Mouse (Mus musculus): ENCODE measurements at regions not wholly inside any gene's neighbourhood (a gene's known extent, or its start where the extent isn't known, plus 50 kb on each side); places are given as distances from the start of the nearest gene placed in this dataset.

- Histone ChIP-seq H3K4me1 (ENCODE audit: control insufficient read depth, insufficient read depth, low read length) (no peaks in the 10 kb centered on the region), H3K27me3 (ENCODE audit: control insufficient read depth, insufficient read depth, low read length) (no peaks in the 10 kb centered on the region), H3K27ac (no peak overlapping the region), H3K36me3 (ENCODE audit: control insufficient read depth, insufficient read depth, low read length) (no peaks in the 10 kb centered on the region), H3K79me2 (replicated peaks; ENCODE audit: control insufficient read depth, insufficient read depth, low read length) (no peaks in the 10 kb centered on the region), H3K4me3 (no peak overlapping the region), H3K9ac (ENCODE audit: low read depth, low read length) (no peak overlapping the region)
- intact Hi-C loops (cut with DNase I): no loop called here
- DNase-seq: no peak
- WGBS: 73% methylated on average over 6 of the region's 6 CpGs
- TF ChIP-seq EP300 (IDR thresholded peaks at IDR 0.05; ENCODE audit: insufficient read depth, low read depth, low read length): no peak
- no peak for TF ChIP-seq CTCF (IDR thresholded peaks at IDR 0.05)
- no peak for TF ChIP-seq POLR2A (IDR thresholded peaks at IDR 0.05; ENCODE audit: insufficient read depth, low read depth, low read length)
Measured at GRCm38 (mm10) chr10:56474951-56475350, 97.8 kb downstream of the Gja1 start.

DNA sequence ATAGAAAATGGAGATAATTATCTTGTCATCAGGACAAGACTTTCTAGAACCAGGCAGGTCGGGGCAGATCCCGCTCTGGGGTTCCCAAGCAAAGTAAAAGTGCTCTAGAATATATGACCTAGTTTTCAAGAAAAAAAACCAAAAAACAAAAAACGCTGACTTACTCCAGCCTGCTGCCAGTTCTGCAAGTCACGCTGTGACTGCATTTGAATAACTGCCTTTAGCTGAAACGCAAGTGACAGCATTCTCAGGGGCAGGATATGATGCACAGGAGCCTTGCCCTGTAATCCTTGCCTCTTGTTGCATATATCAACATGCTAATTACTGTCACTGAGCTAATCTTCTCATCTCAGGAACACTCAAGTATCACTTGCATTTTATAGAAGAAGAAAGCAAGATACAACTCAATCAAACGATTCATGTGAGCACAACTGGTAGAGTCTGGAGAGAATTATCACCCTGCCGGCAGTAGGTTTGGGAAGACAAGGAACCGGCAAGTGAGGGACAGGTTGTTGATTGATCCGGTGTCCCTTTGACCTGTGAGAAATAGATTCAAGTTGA lies 105.1 kb downstream of the Gja1 start:
- DNase-seq: no peak
- H3K4me3 ChIP-seq: no peak overlapping the region

DNA sequence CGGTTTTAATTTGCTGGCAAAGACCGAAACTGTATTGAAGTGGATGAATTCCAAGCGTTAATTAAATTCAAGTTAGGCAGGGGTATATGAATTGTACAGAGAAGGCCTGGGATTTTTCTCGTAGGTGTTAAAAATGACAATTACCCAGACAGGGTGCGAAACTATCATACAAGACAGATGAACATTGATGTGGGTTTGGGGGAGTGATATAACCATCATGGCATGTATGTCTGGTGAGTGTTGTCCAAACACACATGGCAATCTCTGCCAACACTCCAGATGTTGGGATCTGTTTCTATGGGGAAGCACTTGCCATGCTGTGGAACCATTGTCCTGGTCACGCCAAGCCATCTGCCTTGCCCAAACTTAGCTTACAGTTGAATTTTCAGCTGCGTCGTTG lies 107.8 kb downstream of the Gja1 start:
- DNase-seq: no peak
- Histone ChIP-seq H3K27ac (no peak overlapping the region), H3K4me3 (no peak overlapping the region), H3K4me1 (ENCODE audit: control insufficient read depth, insufficient read depth, low read length) (no peaks in the 10 kb centered on the region; the same call in none of the 2 replicates), H3K79me2 (replicated peaks; ENCODE audit: control insufficient read depth, insufficient read depth, low read length) (no peaks in the 10 kb centered on the region), H3K9ac (ENCODE audit: low read depth, low read length) (no peak overlapping the region), H3K36me3 (ENCODE audit: control insufficient read depth, insufficient read depth, low read length) (no peaks in the 10 kb centered on the region), H3K27me3 (ENCODE audit: control insufficient read depth, insufficient read depth, low read length) (no peaks in the 10 kb centered on the region)
- intact Hi-C loops (cut with DNase I): no loop called here
- WGBS: 91% methylated on average over 8 of the region's 8 CpGs
- no peak for TF ChIP-seq EP300 (IDR thresholded peaks at IDR 0.05; ENCODE audit: insufficient read depth, low read depth, low read length)

More for the DNA sequence above, 105.1 kb downstream of the Gja1 start:
- Histone ChIP-seq H3K36me3 (ENCODE audit: control insufficient read depth, insufficient read depth, low read length) (no peaks in the 10 kb centered on the region), H3K9ac (ENCODE audit: low read depth, low read length) (no peak overlapping the region), H3K79me2 (replicated peaks; ENCODE audit: control insufficient read depth, insufficient read depth, low read length) (no peaks in the 10 kb centered on the region), H3K4me1 (ENCODE audit: control insufficient read depth, insufficient read depth, low read length) (no peaks in the 10 kb centered on the region; the same call in none of the 2 replicates), H3K27ac (no peak overlapping the region), H3K27me3 (ENCODE audit: control insufficient read depth, insufficient read depth, low read length) (no peaks in the 10 kb centered on the region)
- no peak for TF ChIP-seq CTCF (IDR thresholded peaks at IDR 0.05)
- TF ChIP-seq EP300 (IDR thresholded peaks at IDR 0.05; ENCODE audit: insufficient read depth, low read depth, low read length): no peak
- TF ChIP-seq POLR2A (IDR thresholded peaks at IDR 0.05; ENCODE audit: insufficient read depth, low read depth, low read length): no peak
- intact Hi-C loops (cut with DNase I): no loop called here
- WGBS: 69% methylated on average over 9 of the region's 9 CpGs

DNA sequence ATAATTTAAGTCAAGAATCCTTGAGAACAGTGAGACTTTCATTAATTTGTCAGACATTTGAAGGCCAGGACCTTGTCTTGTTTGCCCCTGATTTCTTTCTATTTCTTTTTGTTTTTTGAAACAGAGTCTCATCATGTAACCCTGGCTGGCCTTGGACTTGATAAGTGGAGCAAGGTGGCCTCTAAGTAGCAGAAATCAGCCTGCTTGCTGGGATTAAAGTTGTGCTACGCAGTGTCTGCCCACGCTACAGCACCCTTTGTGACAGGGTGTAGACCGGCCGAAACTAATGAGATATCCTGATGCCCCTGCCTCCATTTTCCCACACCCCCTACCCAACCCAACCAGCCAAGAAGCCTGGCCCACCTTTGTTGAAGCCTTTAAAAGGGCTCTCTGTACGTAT lies 108.6 kb downstream of the Gja1 start:
- WGBS: 98% methylated on average over 5 of the region's 5 CpGs

DNA sequence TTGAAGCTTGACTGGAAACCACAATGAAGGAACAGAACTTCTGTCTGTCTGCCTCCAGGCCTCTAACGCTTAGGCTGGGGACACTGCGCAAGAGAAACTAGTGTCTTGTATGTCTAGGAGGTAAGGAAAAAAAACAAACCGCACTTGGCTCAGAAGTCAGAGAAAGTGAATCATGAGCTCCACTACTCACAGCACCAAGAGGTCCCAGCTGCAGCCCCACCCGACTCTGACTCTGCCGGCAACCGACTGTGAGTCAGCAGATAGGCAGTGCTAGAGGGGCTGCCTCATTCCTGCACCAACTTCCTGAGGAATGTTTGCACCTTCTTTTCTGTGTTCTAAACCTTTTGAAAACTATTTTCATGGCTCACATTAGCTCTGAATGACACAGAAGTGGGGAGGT lies 109.5 kb downstream of the Gja1 start:
- Histone ChIP-seq H3K27ac (no peak overlapping the region), H3K4me3 (no peak overlapping the region), H3K27me3 (ENCODE audit: control insufficient read depth, insufficient read depth, low read length) (no peaks in the 10 kb centered on the region), H3K36me3 (ENCODE audit: control insufficient read depth, insufficient read depth, low read length) (no peaks in the 10 kb centered on the region), H3K4me1 (ENCODE audit: control insufficient read depth, insufficient read depth, low read length) (no peaks in the 10 kb centered on the region; the same call in none of the 2 replicates), H3K79me2 (replicated peaks; ENCODE audit: control insufficient read depth, insufficient read depth, low read length) (no peaks in the 10 kb centered on the region), H3K9ac (ENCODE audit: low read depth, low read length) (no peak overlapping the region)
- no peak for TF ChIP-seq CTCF (IDR thresholded peaks at IDR 0.05)
- TF ChIP-seq POLR2A (IDR thresholded peaks at IDR 0.05; ENCODE audit: insufficient read depth, low read depth, low read length): no peak
- no peak for TF ChIP-seq EP300 (IDR thresholded peaks at IDR 0.05; ENCODE audit: insufficient read depth, low read depth, low read length)
- peak; percentile 23 to 33 for DNase-seq
- 27% methylated on average over 6 of the region's 6 CpGs for WGBS
- intact Hi-C loops (cut with DNase I): no loop called here

More for the DNA sequence above, 108.6 kb downstream of the Gja1 start:
- no peak for TF ChIP-seq POLR2A (IDR thresholded peaks at IDR 0.05; ENCODE audit: insufficient read depth, low read depth, low read length)
- no peak for TF ChIP-seq EP300 (IDR thresholded peaks at IDR 0.05; ENCODE audit: insufficient read depth, low read depth, low read length)
- no peak for TF ChIP-seq CTCF (IDR thresholded peaks at IDR 0.05)
- Histone ChIP-seq H3K27me3 (ENCODE audit: control insufficient read depth, insufficient read depth, low read length) (no peaks in the 10 kb centered on the region), H3K79me2 (replicated peaks; ENCODE audit: control insufficient read depth, insufficient read depth, low read length) (no peaks in the 10 kb centered on the region), H3K27ac (no peak overlapping the region), H3K36me3 (ENCODE audit: control insufficient read depth, insufficient read depth, low read length) (no peaks in the 10 kb centered on the region), H3K4me3 (no peak overlapping the region), H3K4me1 (ENCODE audit: control insufficient read depth, insufficient read depth, low read length) (no peaks in the 10 kb centered on the region; the same call in none of the 2 replicates), H3K9ac (ENCODE audit: low read depth, low read length) (no peak overlapping the region)
- DNase-seq: no peak
- intact Hi-C loops (cut with DNase I): no loop called here

DNA sequence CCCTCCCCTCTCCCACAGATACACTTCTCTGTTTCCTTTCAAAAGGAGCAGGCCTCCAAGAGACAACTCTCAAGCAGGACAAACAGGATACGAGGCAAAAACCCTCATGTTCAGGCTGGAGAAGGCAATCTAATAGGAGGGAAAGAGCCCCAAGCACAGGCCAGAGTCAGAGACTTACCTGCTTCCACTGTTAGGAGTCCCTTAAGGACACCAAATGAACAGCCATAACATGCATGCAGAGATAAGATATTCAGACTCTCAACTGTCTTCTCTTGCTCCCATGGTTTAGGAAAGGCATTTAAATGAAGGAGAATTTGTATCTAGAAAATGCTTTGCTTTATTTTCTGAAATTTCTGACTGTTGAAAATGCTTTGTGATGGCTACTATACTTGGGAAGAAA lies 116.3 kb downstream of the Gja1 start:
- Histone ChIP-seq H3K4me1 (ENCODE audit: control insufficient read depth, insufficient read depth, low read length) (no peaks in the 10 kb centered on the region), H3K36me3 (ENCODE audit: control insufficient read depth, insufficient read depth, low read length) (no peaks in the 10 kb centered on the region), H3K27ac (no peak overlapping the region), H3K9ac (ENCODE audit: low read depth, low read length) (no peak overlapping the region), H3K79me2 (replicated peaks; ENCODE audit: control insufficient read depth, insufficient read depth, low read length) (no peaks in the 10 kb centered on the region), H3K4me3 (no peak overlapping the region), H3K27me3 (ENCODE audit: control insufficient read depth, insufficient read depth, low read length) (no peaks in the 10 kb centered on the region)
- 68% methylated on average over 1 of the region's 1 CpGs for WGBS
- DNase-seq: no peak
- intact Hi-C loops (cut with DNase I): no loop called here
- TF ChIP-seq EP300 (IDR thresholded peaks at IDR 0.05; ENCODE audit: insufficient read depth, low read depth, low read length) (no peak), CTCF (IDR thresholded peaks at IDR 0.05) (no peak), POLR2A (IDR thresholded peaks at IDR 0.05; ENCODE audit: insufficient read depth, low read depth, low read length) (no peak)
